Mouse (Mus musculus): Measurements from ENCODE around the gene Olfr338. TPM values are rescaled to one million over a fixed set of nuclear protein-coding genes. Genes with fewer than 3 reads are reported as not detected.
"Not testable (repeated sequence)": the region's sequence is repeated elsewhere in the genome, so short reads cannot be mapped to it uniquely, and the experiment has no call there.

Gene Olfr338
- polyA plus RNA-seq (2011; ENCODE audit: insufficient read depth, insufficient read length, low replicate concordance, missing spikeins) = not detected in 2 replicates

- Histone ChIP-seq H3K27ac (ENCODE audit: control insufficient read depth, insufficient read depth, low read depth, low read length, poor library complexity) (no peak within 1 kb of the TSS), H3K4me1 (ENCODE audit: control insufficient read depth, insufficient read depth, low read length) (no peaks in the 10 kb centered on the region), H3K4me3 (replicated peaks; ENCODE audit: control insufficient read depth, low read depth, low read length) (no peak within 1 kb of the TSS)
- TF ChIP-seq POLR2A (IDR thresholded peaks at IDR 0.05; ENCODE audit: borderline replicate concordance, control insufficient read depth, low read depth, low read length) (no peak), CTCF (IDR thresholded peaks at IDR 0.05; ENCODE audit: control insufficient read depth, insufficient read depth, low read length) (no peak)
Measured at GRCm38 (mm10) chr2:36373219-36373618, at the start of gene Olfr338. Olfr338 (plus strand) TSS chr2:36373519.

DNA sequence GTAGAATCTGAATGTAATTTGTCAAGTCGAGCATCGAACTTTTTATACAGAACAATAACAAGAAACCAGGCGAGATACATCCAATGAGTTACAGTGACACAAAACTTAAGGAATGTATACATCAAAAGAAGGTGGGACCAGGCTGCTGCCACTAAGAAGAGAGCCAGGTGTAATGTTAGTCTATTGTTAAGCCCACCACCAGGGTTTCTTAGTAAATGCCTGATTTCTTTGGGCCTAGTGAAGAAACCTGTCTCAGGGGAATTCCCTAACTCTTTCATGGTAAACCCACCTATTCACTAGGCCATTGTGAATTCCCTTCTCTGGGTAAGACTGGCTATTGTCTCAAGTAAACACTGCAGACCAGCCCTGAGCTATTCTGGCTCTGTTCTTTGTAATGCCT lies 41.9 kb downstream of the Olfr338 start:
- H3K4me1 ChIP-seq (ENCODE audit: control insufficient read depth, insufficient read depth, low read length); H3K4me3 ChIP-seq (replicated peaks; ENCODE audit: control insufficient read depth, low read depth, low read length); H3K27ac ChIP-seq (ENCODE audit: control insufficient read depth, insufficient read depth, low read depth, low read length, poor library complexity): not testable (repeated sequence)
- 66% methylated on average over 3 of the region's 3 CpGs for WGBS

DNA sequence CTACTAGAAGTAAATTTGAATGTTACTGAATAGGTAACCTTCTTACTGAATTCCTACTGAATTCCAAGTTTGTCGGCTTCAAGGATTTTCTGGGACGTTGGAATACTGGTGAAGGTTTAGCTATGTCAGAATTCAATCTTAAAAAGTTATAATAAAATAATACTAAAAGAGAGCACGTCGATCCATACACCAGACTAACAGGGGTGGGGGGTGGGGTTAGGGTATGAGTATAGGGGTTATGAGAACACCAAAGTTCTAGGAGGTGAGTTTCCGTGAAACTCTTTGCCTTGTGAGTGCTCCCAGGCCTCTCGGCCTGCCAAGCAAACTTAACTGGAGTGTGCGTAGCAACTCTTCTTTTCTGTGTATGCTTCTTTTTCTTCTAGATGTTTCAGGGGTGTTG lies 42.3 kb downstream of the Olfr338 start:
- not testable (repeated sequence) for H3K4me1 ChIP-seq (ENCODE audit: control insufficient read depth, insufficient read depth, low read length); H3K27ac ChIP-seq (ENCODE audit: control insufficient read depth, insufficient read depth, low read depth, low read length, poor library complexity); H3K4me3 ChIP-seq (replicated peaks; ENCODE audit: control insufficient read depth, low read depth, low read length)
- WGBS = 80% methylated on average over 7 of the region's 7 CpGs

DNA sequence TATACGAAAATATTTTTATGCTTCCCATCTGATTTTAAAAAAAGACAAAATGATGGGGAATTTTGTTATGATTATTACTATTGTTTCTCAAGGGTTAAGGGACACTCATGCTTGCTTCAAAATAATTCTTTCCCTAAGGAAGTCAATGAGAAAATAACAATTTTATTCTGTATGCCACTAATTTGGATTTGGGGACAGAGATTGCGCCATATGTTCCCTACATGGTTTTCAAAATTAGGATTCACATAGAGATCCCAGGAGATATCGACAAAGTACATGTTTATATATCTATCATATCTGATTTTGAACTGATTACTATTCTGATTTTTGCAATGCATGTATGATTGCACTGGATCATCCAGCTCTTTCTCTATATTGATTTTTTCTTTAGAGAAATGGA lies 45.3 kb downstream of the Olfr338 start, which contains the start of gene Olfr339:
Olfr339 (plus strand) TSS at position 301 of the 400 bp plus-strand sequence.
- H3K4me3 ChIP-seq (replicated peaks; ENCODE audit: control insufficient read depth, low read depth, low read length) = no peak within 1 kb of the TSS
- WGBS = 76% methylated on average over 3 of the region's 3 CpGs
- TF ChIP-seq POLR2A (IDR thresholded peaks at IDR 0.05; ENCODE audit: borderline replicate concordance, control insufficient read depth, low read depth, low read length) (no peak), CTCF (IDR thresholded peaks at IDR 0.05; ENCODE audit: control insufficient read depth, insufficient read depth, low read length) (no peak)
- no peaks in the 10 kb centered on the region for H3K4me1 ChIP-seq (ENCODE audit: control insufficient read depth, insufficient read depth, low read length)
- H3K27ac ChIP-seq (ENCODE audit: control insufficient read depth, insufficient read depth, low read depth, low read length, poor library complexity) = no peak within 1 kb of the TSS

Other genes with a start within 250 kb of the Olfr338 start
- 4.9 and 6.7 TPM in 2 replicates for gene Mrrf, start 237.1 kb upstream of the Olfr338 start, polyA plus RNA-seq (2011; ENCODE audit: insufficient read depth, insufficient read length, low replicate concordance, missing spikeins)
- gene Rbm18, start 236.7 kb upstream of the Olfr338 start, polyA plus RNA-seq (2011; ENCODE audit: insufficient read depth, insufficient read length, low replicate concordance, missing spikeins) = 6.1 and 12.7 TPM in 2 replicates
- gene Ptgs1, start 143.1 kb upstream of the Olfr338 start, polyA plus RNA-seq (2011; ENCODE audit: insufficient read depth, insufficient read length, low replicate concordance, missing spikeins) = 33.4 and 88.0 TPM in 2 replicates
- not detected in 2 replicates for gene Olfr339, start 45.4 kb downstream of the Olfr338 start, polyA plus RNA-seq (2011; ENCODE audit: insufficient read depth, insufficient read length, low replicate concordance, missing spikeins)
- gene Olfr340, start 79.1 kb downstream of the Olfr338 start, polyA plus RNA-seq (2011; ENCODE audit: insufficient read depth, insufficient read length, low replicate concordance, missing spikeins) = not detected in 2 replicates
- not detected in 2 replicates for gene Olfr341, start 108.9 kb downstream of the Olfr338 start, polyA plus RNA-seq (2011; ENCODE audit: insufficient read depth, insufficient read length, low replicate concordance, missing spikeins)
- not detected in 2 replicates for gene Olfr342, start 151.5 kb downstream of the Olfr338 start, polyA plus RNA-seq (2011; ENCODE audit: insufficient read depth, insufficient read length, low replicate concordance, missing spikeins)
- gene Olfr344, start 193.1 kb downstream of the Olfr338 start, polyA plus RNA-seq (2011; ENCODE audit: insufficient read depth, insufficient read length, low replicate concordance, missing spikeins) = 0.16 and 0.77 TPM in 2 replicates